Mouse (Mus musculus): ENCODE data around the gene Zfp281.

- TF ChIP-seq CTCF (IDR thresholded peaks at IDR 0.05; ENCODE audit: insufficient read depth, low read depth, low read length): no peak
- no peak for TF ChIP-seq POLR2A (IDR thresholded peaks at IDR 0.05; ENCODE audit: insufficient read depth, low read depth, low read length)
Observed at GRCm38 (mm10) chr1:136669926-136670325, 45.2 kb downstream of the Zfp281 start.

Data from olfactory bulb, adult 2 months (tissue).